Mouse (Mus musculus) ovary, postnatal 36 days (tissue): ENCODE measurements around the gene Snrpg.
"Not testable (repeated sequence)": the region's sequence is repeated elsewhere in the genome, so short reads cannot be mapped to it uniquely, and the experiment has no call there.

Experiments
- DNase-seq: peaks from one replicate; pipeline ENCODE4 v3.0.0; 2022; ENCODE audit warnings: low spot score, mixed read lengths

Snrpg gene

DNA sequence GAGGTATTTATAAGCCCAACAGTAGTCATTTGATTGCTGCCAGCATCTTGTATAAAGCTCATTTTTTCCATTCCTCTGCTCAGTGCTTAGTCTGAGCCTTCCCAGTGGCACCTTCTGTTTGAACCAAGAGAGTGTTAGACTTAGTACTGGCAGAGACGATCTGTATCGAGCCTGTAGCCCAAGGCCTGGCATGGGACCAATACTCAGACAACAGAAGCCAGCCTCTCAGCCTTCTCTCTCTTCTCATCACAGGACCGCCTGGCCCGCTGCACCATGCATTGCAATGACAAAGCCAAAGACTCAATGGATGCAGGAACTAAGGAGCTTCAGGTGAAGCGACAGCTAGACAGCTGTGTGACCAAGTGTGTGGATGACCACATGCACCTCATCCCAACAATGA is 2.6 kb upstream of the Snrpg start:
- DNase-seq: no peak

DNA sequence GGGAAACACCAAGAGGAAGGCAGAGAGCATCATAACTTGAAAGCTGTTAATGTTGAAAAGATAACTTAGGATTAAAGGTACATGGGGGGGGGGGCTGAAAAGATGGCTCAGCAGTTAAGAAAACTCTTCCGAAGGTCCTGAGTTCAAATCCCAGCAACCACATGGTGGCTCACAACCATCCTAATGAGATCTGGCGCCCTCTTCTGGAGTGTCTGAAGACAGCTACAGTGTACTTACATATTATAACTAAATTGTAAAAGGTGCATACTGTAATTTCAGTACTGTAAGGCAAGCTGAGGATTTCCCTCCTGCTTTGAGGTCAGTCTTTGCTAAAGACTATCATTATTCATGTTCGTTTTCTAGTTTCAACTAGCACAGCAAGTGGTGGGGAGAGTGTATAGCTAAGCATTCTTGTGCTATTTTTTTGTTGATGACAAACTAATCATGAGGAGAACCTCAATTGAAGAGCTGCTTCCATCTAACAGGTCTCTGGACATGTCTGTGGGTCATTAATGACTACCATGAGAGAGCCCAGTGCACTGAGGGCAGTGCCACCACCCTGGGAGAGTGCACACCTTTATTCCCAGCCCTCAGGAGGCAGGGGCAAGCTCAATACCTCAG is 901 bp upstream of the Snrpg start:
- DNase-seq: no peak

DNA sequence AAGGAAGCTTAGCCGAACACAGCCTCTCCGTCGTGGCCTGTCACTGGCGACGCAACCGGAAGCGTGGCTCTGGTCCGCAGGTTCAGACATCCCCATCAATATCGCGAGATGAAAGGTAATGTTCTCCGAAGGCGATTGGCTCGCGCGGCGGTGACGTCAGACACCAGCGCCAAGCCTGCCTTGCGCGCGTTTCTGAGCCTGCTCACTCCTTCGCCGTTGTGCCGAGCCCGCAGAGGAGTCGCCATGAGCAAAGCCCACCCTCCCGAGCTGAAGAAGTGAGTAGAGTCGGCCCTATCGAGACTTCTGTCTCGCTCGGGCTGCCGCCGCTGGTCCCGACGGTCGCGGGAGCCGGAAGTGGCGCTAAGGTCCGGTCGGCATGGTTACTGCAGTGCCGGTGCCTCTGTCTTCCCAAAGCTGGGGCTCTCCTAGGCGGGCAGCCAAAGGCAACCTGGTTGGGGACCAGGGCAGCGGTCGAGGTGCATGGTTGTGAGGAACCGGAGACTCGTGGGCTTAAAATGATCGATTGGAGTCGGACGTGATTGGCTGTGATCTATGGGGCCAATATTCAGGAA is 322 bp downstream of the Snrpg start:
- peak; percentile 93 for DNase-seq

DNA sequence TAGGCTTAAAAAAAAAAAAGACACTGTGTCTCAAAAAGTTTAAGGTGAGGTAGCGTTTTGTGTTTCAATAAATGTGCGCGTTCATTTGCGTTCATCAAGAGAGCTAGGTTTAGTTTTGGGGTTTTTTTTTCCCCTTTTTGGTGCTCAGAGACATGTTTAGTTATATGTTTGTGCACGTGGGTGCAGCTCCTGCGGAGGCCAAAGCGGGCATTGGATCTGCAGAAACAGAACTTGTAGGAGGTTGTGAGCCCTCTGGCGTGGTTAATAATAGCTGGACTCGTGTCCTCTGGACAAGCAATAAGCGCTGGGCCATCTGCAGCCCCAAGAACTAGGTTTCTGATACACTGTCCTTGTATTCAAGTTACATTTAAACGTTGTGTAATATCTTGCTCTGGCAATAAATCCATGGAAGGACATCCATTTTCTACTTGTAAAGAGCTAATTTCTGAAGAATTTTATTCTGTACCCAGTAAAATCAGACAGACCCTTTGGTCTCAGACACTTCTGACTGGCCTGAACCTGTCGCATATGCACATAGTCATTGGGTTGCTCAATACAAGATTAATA is 929 bp downstream of the Snrpg start:
- no peak for DNase-seq

DNA sequence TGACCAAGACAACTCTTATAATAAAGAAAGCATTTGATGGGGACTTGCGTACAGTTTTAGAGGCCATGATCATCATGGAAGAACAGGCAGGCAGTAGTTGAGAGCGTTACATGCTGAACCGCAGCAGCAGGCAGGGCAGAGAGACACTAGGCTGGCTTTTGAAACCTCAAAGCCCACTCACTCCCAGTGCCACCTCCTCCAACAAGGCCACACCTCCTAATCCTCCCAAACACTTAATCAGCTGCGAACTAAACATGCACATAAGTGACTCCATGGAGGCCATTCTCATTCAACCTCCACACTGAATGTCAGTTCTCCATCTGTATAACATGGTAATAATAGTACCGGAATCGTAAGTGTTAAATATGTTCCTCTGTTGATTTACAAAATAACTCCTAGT is 2.5 kb downstream of the Snrpg start:
- no peak for DNase-seq

DNA sequence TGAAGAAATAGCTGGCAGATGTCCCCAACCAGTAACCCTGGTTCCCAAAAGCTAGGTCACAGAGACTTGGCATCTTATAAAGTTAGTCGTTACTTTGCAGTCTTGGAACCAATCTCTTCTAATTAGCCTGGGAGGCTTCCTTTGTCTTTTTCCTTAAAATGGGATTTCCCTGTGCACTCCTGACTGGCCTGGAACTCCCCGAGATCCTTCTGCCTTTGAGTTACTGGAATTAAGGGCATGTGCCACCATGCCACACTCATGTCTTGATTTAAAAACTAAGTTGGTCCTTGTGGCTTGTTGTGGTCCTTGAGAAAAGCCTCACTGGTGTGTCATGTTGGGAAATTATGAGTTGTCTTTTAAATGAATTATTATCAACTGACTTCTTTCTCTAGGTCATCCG is 7.2 kb downstream of the Snrpg start:
- DNase-seq: no peak

DNA sequence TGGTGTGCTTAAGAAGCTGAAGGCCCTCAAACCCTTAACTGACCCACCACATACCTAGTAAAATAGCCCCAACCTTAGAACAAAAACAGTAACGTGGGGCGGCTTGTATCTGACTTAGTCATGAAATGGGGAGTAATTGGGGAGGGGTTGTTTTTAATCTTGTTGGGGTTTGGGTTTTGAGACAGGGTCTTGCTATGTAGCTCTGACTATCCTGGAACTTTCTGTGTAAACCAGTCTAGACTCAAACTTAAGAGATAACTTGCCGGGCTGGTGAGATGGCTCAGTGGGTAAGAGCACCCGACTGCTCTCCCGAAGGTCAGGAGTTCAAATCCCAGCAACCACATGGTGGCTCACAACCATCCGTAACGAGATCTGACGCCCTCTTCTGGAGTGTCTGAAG is 9.0 kb downstream of the Snrpg start:
- DNase-seq: not testable (repeated sequence)

DNA sequence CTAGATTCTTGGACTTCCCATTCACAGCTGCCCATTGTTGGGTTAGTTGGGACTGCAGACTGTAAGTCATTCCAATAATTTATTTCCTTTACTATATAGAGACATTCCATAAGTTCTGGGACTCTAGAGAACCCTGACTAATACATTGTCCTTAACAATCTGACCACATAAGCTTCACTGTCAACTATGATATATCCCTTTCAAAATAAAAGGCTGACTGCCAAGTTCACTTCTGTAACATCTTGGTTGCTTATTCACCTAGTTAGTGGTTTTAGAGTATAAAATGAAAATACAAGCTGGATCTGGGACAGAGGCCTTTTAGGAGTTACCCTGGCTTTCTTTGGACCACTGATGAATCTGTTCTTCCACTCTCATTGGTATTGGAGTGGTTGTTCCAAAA is 11.4 kb downstream of the Snrpg start:
- DNase-seq: no peak

DNA sequence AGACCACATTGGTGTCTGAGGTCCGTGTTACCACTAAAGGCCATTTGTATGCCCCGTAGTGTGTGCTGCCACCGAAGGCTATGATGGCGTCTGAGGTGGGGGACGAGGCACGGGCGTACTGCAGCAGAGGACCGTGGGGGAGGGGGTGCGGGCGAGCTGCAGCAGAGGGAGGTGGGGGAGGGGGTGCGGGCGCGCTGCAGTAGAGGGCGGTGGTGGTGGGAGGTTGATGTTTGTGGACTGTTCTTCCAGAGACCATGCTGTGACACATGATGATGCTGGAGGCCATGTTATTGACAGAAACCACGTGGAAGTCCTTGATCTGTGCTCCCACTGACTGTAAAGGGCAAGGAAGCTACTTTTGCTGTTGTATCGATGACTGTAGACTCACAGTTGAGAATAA is 12.3 kb downstream of the Snrpg start:
- no peak for DNase-seq

DNA sequence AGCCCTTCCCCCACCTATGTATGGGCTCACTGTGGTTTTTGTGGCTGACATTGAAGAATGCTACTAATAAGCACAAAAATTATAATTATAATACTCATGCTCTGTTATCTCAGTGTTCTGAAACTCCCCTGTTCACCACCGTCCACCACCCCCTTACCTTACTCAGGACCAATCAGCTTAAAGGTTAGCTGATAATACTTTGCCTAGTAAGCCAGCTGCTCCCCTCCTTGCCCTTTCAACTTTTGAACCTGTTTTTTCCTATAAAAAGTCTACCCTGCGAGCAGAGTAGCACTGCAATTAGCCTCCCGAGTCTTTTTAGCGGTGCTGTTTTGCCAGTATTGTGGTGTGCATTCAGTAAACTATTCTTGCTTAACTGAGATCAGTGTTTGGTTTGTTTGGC is 13.6 kb downstream of the Snrpg start:
- no peak for DNase-seq

DNA sequence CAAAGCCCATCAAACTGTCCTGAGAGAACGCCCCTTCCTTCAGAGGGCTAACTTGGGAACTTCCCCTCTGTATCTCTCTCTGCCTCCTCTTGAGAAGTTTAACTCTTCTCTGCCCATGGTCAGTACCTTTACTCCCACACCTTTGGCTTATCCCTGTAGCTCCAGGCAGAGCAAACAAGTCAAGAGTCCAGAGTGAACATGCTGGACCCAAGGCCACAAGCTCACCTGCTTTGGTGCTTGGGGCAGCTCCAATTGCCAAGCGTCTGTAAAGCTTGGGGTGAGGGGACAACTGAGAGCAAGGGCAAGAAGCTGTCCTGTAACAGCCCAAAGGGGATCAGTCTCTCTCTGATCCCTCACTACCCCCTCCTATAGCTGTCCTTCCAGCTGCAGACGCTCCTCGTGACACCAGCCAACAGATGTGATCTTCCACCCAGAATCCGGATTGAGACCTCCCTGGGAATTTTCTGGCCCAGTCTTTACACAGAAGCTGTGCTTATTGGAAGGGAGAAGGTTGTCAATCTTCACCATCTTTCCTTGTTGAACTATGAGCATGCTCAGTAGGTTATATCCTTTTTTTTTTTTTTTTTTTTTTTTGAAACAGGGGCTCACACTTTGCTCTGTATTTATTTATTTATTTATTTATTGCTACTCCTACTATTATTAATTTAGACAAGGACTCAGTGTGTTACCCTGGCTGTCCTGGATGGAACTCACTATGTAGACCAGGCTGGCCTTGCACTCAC is 14.4 kb downstream of the Snrpg start:
- no peak for DNase-seq

DNA sequence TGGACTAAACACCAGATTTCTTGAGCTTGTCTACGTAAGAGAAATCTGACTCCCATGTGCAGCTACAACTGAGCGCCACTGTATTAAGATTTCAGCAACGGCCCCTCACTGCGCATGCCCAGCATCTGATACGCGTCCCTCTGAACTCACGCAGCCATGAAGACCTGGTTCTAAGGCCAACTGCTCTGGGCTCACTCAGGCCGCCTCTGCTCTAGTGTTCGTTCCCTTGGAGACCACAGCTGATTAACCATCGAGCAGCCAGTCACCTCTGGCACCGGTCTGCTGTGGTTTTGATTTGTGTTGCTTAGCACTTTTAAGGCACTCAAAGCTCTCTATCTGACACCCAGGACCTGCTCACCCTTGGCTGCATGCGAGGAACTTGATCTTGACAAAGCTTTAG is 16.2 kb downstream of the Snrpg start:
- no peak for DNase-seq

DNA sequence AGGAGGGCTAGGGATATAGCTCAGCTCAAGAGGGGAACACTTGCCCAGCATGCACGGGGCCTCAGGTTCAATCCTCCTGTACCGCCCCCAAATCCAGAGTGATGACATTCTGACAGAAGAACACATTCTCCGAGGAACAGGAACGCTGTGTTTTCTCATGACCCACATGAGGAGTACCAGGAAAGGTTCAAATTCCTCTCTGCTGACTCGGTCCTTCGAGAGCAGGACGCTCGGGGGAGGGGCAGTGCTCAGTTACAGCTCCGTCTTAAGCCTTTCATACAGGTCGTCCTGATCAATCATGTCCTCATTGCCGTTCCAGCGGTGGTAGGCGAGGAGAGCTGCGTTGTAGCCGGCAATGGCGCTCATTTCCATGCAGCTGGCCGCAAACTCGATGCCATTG is 17.4 kb downstream of the Snrpg start:
- no peak for DNase-seq

DNA sequence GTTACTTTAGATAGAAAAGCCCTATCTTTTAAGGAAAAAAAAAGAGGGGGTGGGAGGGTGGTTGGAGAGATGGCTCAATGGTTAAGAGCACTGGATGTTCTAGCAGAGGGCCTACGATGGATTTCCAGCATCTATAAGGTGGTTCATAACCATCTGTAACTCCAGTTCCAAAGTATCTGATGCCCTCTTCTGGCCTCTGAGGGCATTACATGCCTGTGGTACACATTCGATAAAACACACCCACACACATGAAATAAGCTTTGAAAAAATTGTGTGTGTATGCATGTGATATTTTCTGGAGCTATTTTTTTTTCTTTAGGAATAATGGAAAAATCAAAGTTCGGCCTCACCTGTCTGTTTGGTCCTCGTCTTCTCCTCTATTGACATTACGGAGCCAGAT is 20.2 kb downstream of the Snrpg start:
- DNase-seq: no peak

DNA sequence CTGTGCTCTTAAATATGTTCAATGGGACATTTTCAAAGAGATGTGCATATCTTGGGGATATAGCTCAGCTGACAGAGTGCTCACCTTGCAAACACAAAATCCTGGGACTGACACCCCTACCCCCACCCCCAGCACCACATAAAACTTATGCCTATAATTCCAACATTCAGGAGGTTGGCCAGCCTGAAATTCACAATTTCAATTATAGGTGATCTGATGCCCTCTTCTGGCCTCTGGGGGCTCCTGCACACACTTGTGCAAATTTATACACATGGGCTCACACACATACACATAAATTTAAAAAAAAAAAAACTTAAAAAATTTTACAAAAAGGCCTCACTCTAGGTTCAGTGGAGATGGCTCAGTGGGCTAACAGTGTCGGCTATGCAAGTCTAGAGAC is 22.1 kb downstream of the Snrpg start:
- DNase-seq: no peak

DNA sequence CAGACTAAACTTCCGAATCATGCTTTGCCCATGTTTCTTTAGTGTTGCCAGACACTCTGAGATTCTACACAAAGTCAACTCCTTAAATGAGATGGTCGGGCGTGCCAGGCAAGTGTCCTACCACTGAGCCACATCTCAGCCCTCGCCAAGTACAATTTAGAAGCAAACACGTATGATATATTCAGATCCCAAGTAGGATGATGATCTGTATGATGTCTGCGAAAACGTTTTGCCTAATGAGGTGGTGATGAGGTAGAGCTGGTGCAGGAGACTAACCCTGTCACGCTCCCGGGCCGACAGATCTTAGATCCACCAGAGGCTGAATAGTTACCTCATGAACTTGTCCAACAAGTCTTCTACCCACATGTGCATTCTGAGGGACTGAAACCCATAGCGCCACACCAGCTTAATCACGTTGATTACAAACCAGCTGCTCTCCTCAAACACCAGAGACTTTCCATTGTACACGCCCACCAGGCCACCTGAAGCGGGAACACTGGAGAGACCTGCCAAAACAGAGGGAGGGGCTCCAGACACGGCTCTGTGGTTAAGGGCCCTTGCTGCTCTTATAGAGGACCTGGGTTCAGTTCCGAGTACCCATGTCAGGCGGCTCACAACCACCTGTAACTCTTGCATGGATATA is 23.1 kb downstream of the Snrpg start:
- no peak for DNase-seq

DNA sequence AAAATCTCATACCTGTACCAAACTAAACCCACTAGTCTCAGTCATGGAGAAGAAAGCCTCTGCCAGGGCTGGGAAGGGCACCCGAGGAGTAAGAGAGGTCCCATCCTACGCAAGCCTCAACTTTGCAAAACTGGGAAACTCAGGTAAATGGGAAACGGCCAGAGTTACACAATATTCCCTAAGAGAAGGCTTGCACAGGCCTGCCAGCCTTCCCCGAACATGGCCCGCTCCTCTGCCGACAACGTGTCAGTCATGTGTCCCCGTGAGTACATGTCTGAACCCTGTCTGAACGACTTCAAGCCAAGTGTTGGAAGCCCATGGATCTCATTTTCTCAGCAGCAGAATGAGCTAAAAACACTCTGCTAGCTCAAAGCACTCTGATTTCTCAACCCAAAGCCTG is 23.9 kb downstream of the Snrpg start:
- DNase-seq: no peak

DNA sequence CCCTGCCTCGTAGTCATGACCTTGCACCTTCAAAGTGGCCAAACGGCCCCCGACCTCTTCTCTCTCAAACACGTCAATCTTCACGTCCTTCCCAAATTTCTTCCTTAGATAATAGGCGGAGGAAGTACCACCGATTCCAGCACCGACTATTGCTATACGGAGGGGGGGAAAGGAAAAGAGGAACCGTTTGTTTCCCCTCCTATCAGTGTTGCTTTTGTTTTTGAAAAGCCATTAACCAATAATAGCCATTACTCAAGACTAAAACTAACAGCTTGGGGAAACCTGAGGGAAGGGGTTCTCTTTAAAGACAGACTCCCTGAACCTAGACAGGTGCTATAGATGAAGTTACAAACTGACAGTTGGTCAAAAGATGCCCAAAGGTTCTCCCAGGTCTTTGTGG is 24.9 kb downstream of the Snrpg start:
- no peak for DNase-seq

DNA sequence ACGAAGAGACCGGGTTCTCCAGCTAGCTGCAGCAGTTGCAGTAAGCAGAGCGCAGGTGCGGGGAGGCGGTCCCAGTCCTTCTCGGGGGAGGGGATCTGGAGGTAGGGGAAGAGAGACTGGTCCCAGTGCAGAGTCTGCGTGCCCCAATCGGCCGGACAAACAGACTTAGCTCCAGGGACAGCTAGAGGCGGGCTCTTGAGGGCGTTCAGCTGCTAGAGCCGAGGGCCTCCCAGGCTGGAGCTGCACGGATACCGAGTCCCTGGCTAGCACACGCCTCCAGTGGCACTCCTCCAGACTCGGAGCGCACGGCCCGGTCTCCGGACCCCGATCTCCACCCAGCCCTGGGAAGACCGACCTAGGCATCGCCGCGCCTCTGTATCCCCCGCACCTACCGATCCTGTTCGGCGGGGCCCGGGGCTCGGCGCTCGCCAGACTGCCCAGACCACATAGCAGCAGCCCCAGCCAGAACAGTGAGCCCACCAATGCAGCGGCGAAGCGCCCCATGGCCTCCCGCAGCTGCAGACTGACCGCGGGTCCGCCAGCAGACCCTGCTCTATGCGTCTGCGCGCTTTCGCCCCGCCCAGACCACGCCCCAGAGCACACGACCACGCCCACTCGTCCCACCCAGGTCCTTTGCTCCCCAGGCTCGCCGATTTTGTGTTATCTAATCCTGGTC is 25.6 kb downstream of the Snrpg start, which contains the start of gene Pcyox1:
Gene Pcyox1 (minus strand): TSS at position 574 of the 676 bp plus-strand sequence.
- peak; percentile 91 for DNase-seq

DNA sequence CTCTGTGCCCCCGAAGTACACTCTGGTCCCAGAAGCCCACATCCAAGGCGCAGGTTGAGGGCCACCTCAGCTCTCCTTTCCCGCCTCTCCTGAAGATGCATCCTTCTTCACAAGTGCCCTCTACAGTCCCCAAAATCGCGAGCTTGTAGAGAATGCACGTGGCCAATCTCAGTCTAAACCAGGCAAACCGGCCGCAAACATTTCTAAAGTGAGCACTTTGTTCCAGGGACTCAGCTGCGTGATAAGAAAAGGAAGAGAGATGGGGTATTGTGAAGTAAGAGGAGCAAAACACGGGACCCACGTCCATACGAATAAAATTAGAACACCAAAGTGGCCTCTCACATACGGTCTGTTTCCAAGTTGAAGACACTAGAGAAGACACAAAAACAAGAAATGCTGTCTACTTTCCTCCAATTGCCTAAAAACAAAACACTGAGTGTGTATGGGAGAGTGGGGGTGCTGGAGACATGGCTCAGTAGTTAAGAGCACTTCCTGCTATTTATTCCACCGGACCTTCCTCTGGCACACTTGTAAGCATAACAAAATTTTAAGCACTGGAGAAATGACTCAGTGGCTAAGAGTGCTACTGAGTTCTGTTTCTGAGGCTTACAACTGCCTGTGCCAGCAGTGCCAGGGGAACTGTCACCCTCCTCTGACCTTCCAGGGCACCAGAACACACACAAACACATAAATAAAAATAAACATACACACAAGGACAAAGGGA is 26.3 kb downstream of the Snrpg start:
- DNase-seq: no peak

DNA sequence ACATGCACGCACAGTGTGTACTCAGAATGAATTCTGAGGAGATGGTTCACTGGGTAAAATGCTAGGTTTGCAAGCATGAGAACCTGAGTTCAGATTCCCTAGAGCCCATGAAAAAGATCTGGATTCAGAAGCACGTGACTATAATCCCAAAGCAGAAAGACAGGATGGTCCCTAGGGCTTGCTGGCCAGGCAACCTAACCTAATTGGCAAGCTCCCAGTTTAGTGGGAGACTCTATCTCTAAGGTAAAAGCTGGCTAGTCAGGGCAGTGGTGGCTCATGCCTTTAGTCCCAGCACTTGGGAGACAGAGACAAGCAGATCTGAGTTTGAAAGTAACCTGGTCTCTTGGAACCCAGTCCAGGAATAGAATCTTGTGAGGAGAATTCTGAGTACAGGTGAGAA is 27.9 kb downstream of the Snrpg start:
- DNase-seq: no peak

DNA sequence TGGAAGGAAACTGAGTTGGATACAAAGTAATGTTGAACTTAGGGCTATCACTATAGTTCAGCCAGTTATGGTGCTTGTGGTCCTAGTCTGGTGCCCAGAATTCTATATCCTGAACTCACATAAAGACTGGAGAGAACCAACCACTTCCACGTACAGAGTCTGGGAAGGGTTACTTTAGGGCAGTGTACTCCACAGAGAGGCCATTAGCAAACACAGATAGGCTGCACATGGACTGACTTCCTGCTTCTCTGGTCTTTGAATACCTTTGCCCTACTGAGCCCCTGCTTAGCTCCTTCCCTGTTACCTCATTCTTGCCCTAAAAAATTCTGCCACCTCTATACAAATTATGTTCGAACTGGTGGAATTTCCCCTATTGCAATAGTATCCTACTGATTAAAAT is 28.9 kb downstream of the Snrpg start:
- DNase-seq: no peak
